Mouse (Mus musculus): ENCODE measurements around the gene Gm7694.
A peak's percentile ranks its signal among the peaks of the same experiment; 100 is the strongest.

Gm7694 gene

DNA sequence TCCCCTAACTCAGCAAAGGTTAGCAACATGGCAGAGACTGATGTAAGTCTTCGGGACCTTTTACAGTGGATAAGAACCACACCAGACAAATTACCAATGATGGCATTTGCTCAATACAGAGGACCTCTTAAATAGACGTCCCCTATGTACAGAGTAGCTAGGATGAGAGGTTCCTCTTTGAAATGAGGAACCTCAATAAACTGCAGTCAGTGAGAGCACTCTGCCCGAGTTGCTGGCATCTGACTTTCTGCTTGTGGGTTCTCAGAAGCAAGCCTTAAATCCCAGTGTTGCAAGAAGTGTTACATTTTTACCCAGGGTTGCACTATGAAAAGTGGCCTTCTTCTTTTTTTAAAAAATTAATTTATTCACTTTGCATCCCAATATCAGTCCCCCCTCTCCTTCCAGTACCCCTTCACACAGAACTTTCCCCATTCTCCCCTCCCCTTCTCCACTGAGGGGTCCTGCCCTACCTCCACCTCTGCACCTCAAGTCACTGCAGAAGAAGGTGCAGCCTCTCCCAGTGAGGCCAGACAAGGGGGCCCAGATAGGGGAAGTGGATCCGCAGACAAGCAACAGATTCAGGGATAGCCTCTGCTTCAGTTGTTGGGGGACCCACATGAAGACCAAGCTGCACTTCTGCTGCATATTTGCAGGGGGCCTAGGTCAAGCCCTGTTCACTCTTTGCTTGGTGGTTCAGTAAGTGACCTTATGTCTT, 23.6 kb downstream of the Gm7694 start:
- DNase-seq (ENCODE audit: low spot score in 2 of 2) = no peak

- DNase-seq (ENCODE audit: low spot score in 2 of 2) = no peak
Observed at GRCm38 (mm10) chr1:170277016-170277415, 29.1 kb downstream of the Gm7694 start, which contains the start of gene Sh2d1b1. TSS of gene Sh2d1b1 (plus strand) at chr1:170277320.

DNA sequence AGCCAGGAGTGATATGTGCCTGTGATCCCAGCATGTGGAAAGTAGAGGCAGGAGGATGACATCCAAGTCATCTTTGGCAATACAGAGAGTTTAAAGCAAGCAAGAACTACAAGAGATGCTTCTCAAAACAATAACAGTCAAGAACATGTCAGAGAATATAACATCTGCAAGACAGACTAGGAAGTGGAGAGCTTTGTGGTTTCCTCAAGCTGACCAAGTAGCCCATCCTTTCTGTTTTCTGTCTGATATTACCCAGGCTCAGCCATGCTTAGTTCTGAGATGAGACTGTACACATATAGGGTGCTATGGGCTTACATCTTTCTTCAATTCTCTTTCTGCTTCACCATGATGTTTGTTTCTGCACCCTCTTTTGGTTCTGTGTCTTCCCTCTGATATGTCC, 32.9 kb downstream of the Gm7694 start:
- DNase-seq (ENCODE audit: low spot score in 2 of 2) = no peak

DNA sequence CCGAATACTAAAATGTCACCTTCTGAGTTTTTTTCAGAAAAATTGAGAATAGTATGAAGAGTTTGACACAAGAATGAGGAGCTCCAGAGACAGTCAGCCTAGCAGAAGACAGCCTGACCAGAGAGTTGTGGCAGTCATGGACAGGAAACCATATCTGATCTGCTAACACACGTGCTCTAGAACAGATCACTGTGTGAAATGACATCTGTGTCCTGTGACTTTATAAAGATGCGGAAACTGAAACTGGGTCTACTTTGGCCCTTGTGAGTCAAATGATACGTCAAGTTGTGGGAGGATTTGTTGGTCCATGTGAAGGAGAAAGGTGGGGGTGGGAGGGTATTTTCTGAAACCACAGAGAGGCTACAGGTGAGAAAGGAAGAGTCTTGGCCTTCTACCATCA, 35.4 kb downstream of the Gm7694 start:
- DNase-seq (ENCODE audit: low spot score in 2 of 2) = no peak

- DNase-seq (ENCODE audit: low spot score in 2 of 2) = no peak
Observed at GRCm38 (mm10) chr1:170270281-170270680, 35.9 kb downstream of the Gm7694 start.

GRCm38 (mm10) chr1:170255560-170255910, 50.6 kb downstream of the Gm7694 start:
- peak; percentile 30 to 80 for DNase-seq (ENCODE audit: low spot score in 2 of 2)

GRCm38 (mm10) chr1:170254893-170255559, 51.1 kb downstream of the Gm7694 start:
- no peak for DNase-seq (ENCODE audit: low spot score in 2 of 2)
